Mouse (Mus musculus) lung, adult 2 months (tissue): ENCODE measurements around the gene Shc1.

Source experiments
- CTCF ChIP-seq: fragments of 200-500 bp; IDR thresholded peaks from 2 replicates; pipeline ENCODE4 v1.5.1; 2011; ENCODE audit warnings: mild to moderate bottlenecking, low read length, control low read depth; ENCODE audit not compliant: insufficient read depth
- POLR2A ChIP-seq: fragments of 200-500 bp; IDR thresholded peaks from 2 replicates; pipeline ENCODE4 v1.6.1; 2011; ENCODE audit warnings: low read depth, mild to moderate bottlenecking, control low read depth, low read length, borderline replicate concordance; ENCODE audit errors: extremely low read depth

GRCm38 (mm10) chr3:89379388-89380131, 38.7 kb upstream of the Shc1 start:
- no peak for TF ChIP-seq POLR2A
- no peak for TF ChIP-seq CTCF
